Mouse (Mus musculus) limb, embryonic 14.5 days (tissue): ENCODE measurements around the gene Cdh18. TPM values are rescaled to one million over a fixed set of nuclear protein-coding genes. Genes with fewer than 3 reads are reported as not detected.
"Not testable (repeated sequence)": the region's sequence is repeated elsewhere in the genome, so short reads cannot be mapped to it uniquely, and the experiment has no call there.

ENCODE experiments used
- ATAC-seq: fragments of 200-750 bp; cut with Nextera tagmentation; 2 replicates; pipeline ENCODE4 v1.8.0; 2017; ENCODE audit warnings: low read depth, moderate number of reproducible peaks, moderate TSS enrichment; ENCODE audit not compliant: low FRiP score
- DNase-seq: peaks from one replicate; pipeline ENCODE4 v3.0.0-alpha.2; 2015; ENCODE audit warnings: low spot score
- H3K27ac ChIP-seq: fragments of 300-500 bp; sonication (generic); replicated peaks from 2 replicates; pipeline ENCODE4 v1.5.1; 2014; ENCODE audit warnings: low read depth, mild to moderate bottlenecking, low read length, moderate library complexity, mixed read lengths
- H3K27me3 ChIP-seq: fragments of 300-500 bp; sonication (generic); 2 replicates; pipeline ENCODE4 v1.6.1; 2014; ENCODE audit warnings: low read length, mixed read lengths; ENCODE audit not compliant: control insufficient read depth, insufficient read depth
- H3K36me3 ChIP-seq: fragments of 300-500 bp; sonication (generic); 2 replicates; pipeline ENCODE4 v1.6.1; 2014; ENCODE audit warnings: mild to moderate bottlenecking, low read length, moderate library complexity, mixed read lengths; ENCODE audit not compliant: control insufficient read depth, insufficient read depth
- H3K4me1 ChIP-seq: fragments of 300-500 bp; sonication (generic); 2 replicates; pipeline ENCODE4 v1.6.1; 2014; ENCODE audit warnings: antibody characterized with exemption, low read length, mixed read lengths; ENCODE audit not compliant: control insufficient read depth, insufficient read depth
- H3K4me2 ChIP-seq: fragments of 300-500 bp; sonication (generic); replicated peaks from 2 replicates; pipeline ENCODE4 v1.6.1; 2014; ENCODE audit warnings: low read depth, mild to moderate bottlenecking, low read length, moderate library complexity; ENCODE audit not compliant: severe bottlenecking
- H3K4me3 ChIP-seq: fragments of 300-500 bp; sonication (generic); replicated peaks from 2 replicates; pipeline ENCODE4 v1.5.1; 2014; ENCODE audit warnings: low read length
- H3K9ac ChIP-seq: fragments of 300-500 bp; sonication (generic); 2 replicates; pipeline ENCODE4 v1.6.1; 2014; ENCODE audit warnings: mild to moderate bottlenecking, low read depth, low read length, moderate library complexity; ENCODE audit not compliant: severe bottlenecking
- H3K9me3 ChIP-seq: fragments of 300-500 bp; sonication (generic); 2 replicates; pipeline ENCODE4 v1.6.1; 2016; ENCODE audit warnings: low read length; ENCODE audit not compliant: control insufficient read depth
- POLR2A ChIP-seq: fragments of 200-500 bp; IDR thresholded peaks from 2 replicates; pipeline ENCODE4 v1.8.0; 2012; ENCODE audit warnings: inconsistent platforms, mild to moderate bottlenecking, moderate library complexity, borderline replicate concordance; ENCODE audit not compliant: insufficient read depth, insufficient read length; ENCODE audit errors: extremely low read depth
- WGBS: fragments of 180-500 bp; shearing (Covaris S2); extraction: QIAGEN DNeasy Blood & Tissue Kit; methylation state at CpG from one replicate; pipeline ENCODE4 v1.1.7; 2014; 5-methylcytosine and 5-hydroxymethylcytosine counted together
- polyA plus RNA-seq, 2 experiments: library from polyadenylated mRNA; depleted of rRNA in 1 of 2; stranded (reverse) in 1 of 2; unstranded in 1 of 2; fragments of >200 nt; fragmentation: Nextera tagmentation in 1 of 2; extraction: Ambion mirVana in 1 of 2; gene quantifications; 2 replicates each; pipeline versions ENCODE4 v1.2.1 to v1.2.3; 2012 to 2014

Gene Cdh18
- polyA plus RNA-seq, 2 experiments: 1.0 to 1.3 TPM

DNA sequence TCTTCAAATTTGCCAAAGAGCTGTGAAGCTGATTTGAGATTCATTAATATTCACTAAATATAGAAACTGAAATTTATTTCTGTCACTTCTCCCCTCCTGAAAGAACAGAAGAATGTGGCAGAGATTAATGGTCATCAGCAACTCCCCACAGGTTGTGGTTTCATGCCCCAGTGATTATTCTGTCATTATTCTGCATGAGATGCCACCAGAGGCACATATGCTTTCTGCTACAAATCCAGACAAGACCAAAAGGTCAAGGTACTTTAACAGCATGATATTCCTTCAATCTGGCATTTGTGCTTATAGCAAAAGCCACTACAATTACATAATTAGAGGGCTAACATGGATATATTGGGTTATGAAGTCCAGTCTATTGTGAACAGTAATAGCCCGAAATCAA is 35.8 kb downstream of the Cdh18 start:
- Histone ChIP-seq H3K4me2 (no peak overlapping the region), H3K36me3 (no peaks in the 10 kb centered on the region), H3K4me3 (no peak overlapping the region), H3K27ac (no peak overlapping the region), H3K4me1 (no peaks in the 10 kb centered on the region), H3K27me3 (no peaks in the 10 kb centered on the region), H3K9ac (no peak overlapping the region), H3K9me3 (no peaks in the 10 kb centered on the region)
- DNase-seq (no peak), ATAC-seq (no peak)
- WGBS: 96% methylated on average over 1 of the region's 1 CpGs
- no peak for TF ChIP-seq POLR2A

DNA sequence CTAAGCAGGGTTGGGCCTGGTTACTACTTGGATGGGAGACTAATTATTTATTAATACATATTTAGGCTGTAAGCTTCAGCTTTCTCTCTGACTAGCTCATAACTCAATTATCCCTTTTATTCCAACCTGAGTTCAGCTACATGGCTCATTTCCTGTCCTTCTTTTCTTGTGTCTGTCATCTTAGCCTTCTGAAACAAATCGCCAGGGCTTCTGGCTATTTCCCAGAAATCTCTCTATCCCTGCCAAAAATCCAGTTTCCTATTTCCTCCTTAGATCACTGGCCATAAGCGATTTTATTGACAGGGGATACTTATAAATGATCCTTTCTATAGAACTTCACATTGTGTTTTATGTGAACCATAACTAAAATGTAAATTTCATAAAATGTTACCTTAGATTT is 167.6 kb downstream of the Cdh18 start:
- Histone ChIP-seq H3K4me1 (no peaks in the 10 kb centered on the region), H3K9me3 (no peaks in the 10 kb centered on the region), H3K27ac (no peak overlapping the region), H3K9ac (no peak overlapping the region), H3K36me3 (no peaks in the 10 kb centered on the region), H3K27me3 (no peaks in the 10 kb centered on the region), H3K4me2 (no peak overlapping the region), H3K4me3 (no peak overlapping the region)
- ATAC-seq (no peak), DNase-seq (no peak)
- no peak for TF ChIP-seq POLR2A
- 59% methylated on average over 2 of the region's 2 CpGs for WGBS

- no peak overlapping the region for H3K4me2 ChIP-seq
- H3K9ac ChIP-seq: no peak overlapping the region
- H3K4me1 ChIP-seq: no peaks in the 10 kb centered on the region
- H3K9me3 ChIP-seq: no peaks in the 10 kb centered on the region
- no peaks in the 10 kb centered on the region for H3K36me3 ChIP-seq
- no peaks in the 10 kb centered on the region for H3K27me3 ChIP-seq
- DNase-seq: no peak
- H3K27ac ChIP-seq: no peak overlapping the region
- ATAC-seq: no peak
- no peak overlapping the region for H3K4me3 ChIP-seq
- WGBS: 70% methylated on average over 3 of the region's 3 CpGs
- TF ChIP-seq POLR2A: no peak
Observed at GRCm38 (mm10) chr15:22717681-22718080, 168.9 kb downstream of the Cdh18 start.

DNA sequence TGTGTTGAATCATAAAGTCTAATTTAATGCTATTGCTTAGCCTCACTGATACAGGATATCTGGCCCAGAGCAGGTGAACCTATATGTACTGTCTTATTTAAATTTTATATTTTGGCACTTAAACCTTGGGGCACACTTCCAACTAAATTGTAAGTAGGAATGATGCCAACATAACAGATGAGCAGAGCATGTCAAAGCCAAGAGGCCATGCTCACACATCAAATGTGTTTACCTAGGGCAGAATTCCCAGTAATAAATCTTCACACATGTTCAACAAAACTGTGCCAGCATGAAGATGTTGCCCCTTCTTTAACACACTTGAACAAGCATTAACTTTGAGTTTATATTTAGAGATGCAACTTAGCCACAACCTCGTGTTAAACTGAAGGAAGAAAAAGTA is 177.8 kb downstream of the Cdh18 start:
- Histone ChIP-seq H3K36me3 (no peaks in the 10 kb centered on the region), H3K9ac (no peak overlapping the region), H3K27me3 (no peaks in the 10 kb centered on the region), H3K9me3 (no peaks in the 10 kb centered on the region), H3K27ac (no peak overlapping the region), H3K4me1 (no peaks in the 10 kb centered on the region), H3K4me3 (no peak overlapping the region), H3K4me2 (no peak overlapping the region)
- no peak for DNase-seq
- no peak for TF ChIP-seq POLR2A
- 66% methylated on average over 1 of the region's 1 CpGs for WGBS
- ATAC-seq: no peak

DNA sequence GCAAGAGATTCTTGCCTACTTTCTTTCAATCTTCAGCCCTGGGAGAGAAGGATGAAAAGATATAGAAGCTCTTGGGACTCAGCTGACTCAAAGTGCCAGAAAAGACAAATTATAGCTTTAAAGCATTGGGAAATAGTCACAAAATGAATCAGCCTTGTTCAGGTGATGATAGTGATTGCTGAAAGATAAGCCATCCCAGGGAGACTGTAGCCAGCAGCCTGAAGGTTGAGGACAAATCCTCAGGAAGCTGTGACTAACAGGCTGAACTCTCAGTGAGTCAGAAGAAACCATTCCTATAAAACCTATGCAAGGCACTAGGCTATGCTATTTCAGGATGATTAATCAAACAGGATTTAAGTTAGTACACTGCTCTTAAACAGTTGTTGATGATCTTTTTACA is 184.2 kb downstream of the Cdh18 start:
- Histone ChIP-seq H3K4me3 (no peak overlapping the region), H3K4me1 (no peaks in the 10 kb centered on the region), H3K9ac (no peak overlapping the region), H3K27ac (no peak overlapping the region), H3K36me3 (no peaks in the 10 kb centered on the region), H3K27me3 (no peaks in the 10 kb centered on the region), H3K4me2 (no peak overlapping the region), H3K9me3 (no peaks in the 10 kb centered on the region)
- ATAC-seq: no peak
- no peak for DNase-seq
- TF ChIP-seq POLR2A: no peak

DNA sequence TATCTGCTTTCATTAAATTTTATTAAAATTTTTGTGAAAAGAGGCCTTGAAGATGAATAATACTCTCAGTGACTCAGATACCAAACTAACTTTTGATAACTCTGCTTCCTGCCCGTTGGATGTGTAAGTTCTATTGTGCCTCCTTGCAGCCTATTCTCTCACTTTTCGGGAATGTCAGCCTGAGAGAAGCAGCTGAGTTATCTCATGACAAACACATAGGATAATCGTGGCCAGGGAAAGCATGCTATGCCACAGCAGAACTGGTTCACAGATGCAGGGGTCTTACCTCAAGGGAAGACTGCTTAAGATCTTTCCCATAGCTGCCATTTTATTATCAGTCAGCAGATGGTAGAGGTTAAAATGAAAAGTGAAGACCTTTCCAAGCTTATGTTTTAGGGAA is 187.3 kb downstream of the Cdh18 start:
- no peaks in the 10 kb centered on the region for H3K27me3 ChIP-seq
- 79% methylated on average over 3 of the region's 3 CpGs for WGBS
- no peak overlapping the region for H3K4me3 ChIP-seq
- no peaks in the 10 kb centered on the region for H3K36me3 ChIP-seq
- no peak for TF ChIP-seq POLR2A
- H3K4me1 ChIP-seq: no peaks in the 10 kb centered on the region
- H3K27ac ChIP-seq: no peak overlapping the region
- H3K9me3 ChIP-seq: no peaks in the 10 kb centered on the region
- DNase-seq: no peak
- H3K9ac ChIP-seq: no peak overlapping the region
- ATAC-seq: no peak
- no peak overlapping the region for H3K4me2 ChIP-seq

- not testable (repeated sequence) for H3K36me3 ChIP-seq, H3K27ac ChIP-seq, H3K27me3 ChIP-seq, ATAC-seq, H3K4me2 ChIP-seq, H3K4me1 ChIP-seq, DNase-seq, H3K4me3 ChIP-seq, H3K9ac ChIP-seq, H3K9me3 ChIP-seq
Observed at GRCm38 (mm10) chr15:22761257-22761656, 212.4 kb downstream of the Cdh18 start.

DNA sequence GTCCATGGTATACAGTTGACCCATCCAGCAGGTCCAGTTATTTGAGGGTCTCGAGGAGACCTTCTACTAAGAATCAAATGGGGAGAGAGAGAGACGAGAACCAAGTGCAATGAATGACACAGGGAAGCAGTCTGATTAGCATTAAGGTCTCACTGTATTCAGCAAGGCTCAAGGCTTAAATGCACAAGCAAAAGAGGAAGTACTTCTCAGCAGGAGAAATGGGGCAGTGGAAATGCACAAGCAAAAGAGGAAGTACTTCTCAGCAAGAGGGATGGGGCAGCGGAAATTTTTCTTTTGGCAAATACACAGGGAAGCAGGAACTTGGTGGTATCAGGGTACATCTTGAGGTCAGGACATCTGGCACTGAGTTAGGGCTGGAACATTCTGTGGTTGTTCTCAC is 217.8 kb downstream of the Cdh18 start:
- H3K9me3 ChIP-seq, H3K9ac ChIP-seq, H3K4me3 ChIP-seq, H3K36me3 ChIP-seq, H3K4me2 ChIP-seq, H3K27ac ChIP-seq, ATAC-seq, H3K4me1 ChIP-seq, H3K27me3 ChIP-seq, DNase-seq: not testable (repeated sequence)
- WGBS: 86% methylated on average over 3 of the region's 3 CpGs
